Mouse (Mus musculus) bone marrow macrophage, adult 2 months (primary cell): ENCODE measurements around the gene Ube2b.

Source experiments
- CTCF ChIP-seq: IDR thresholded peaks from 2 replicates; pipeline ENCODE4 v1.5.1; 2012; ENCODE audit warnings: low read depth, mild to moderate bottlenecking, low read length, moderate library complexity
- POLR2A ChIP-seq: IDR thresholded peaks from 2 replicates; pipeline ENCODE4 v1.6.1; 2012; ENCODE audit warnings: mild to moderate bottlenecking, low read depth, low read length, borderline replicate concordance

GRCm38 (mm10) chr11:51999611-52000289 lies 812 bp downstream of the Ube2b start:
- no peak for TF ChIP-seq CTCF
- no peak for TF ChIP-seq POLR2A
